Mouse (Mus musculus): Measurements from ENCODE around the gene Ddx24. TPM values are rescaled to one million over a fixed set of nuclear protein-coding genes. Genes with fewer than 3 reads are reported as not detected.

The Ddx24 gene
- polyA plus RNA-seq, 1 experiment from 2014 or later = 90.0 TPM

- Histone ChIP-seq H3K27ac (ENCODE audit: low read length) (no peak overlapping the region), H3K4me3 (ENCODE audit: low read length) (no peak overlapping the region), H3K9ac (ENCODE audit: low read length) (no peak overlapping the region), H3K9me3 (ENCODE audit: control insufficient read depth, low read length) (no peaks in the 10 kb centered on the region), H3K27me3 (ENCODE audit: control insufficient read depth, insufficient read depth, low read depth, low read length) (no peaks in the 10 kb centered on the region), H3K4me2 (ENCODE audit: low read depth, low read length) (no peak overlapping the region), H3K36me3 (ENCODE audit: control insufficient read depth, insufficient read depth, low read length) (no peaks in the 10 kb centered on the region), H3K4me1 (replicated peaks; ENCODE audit: control insufficient read depth, insufficient read depth, low read length) (no peaks in the 10 kb centered on the region)
- 76% methylated on average over 8 of the region's 8 CpGs for WGBS
- no peak for ATAC-seq (ENCODE audit: low read depth)
Observed at GRCm38 (mm10) chr12:103360812-103361211, 64.8 kb downstream of the Ddx24 start.

- H3K4me3 ChIP-seq (ENCODE audit: low read length) = no peak overlapping the region
- ATAC-seq (ENCODE audit: low read depth) = no peak
- H3K27me3 ChIP-seq (ENCODE audit: control insufficient read depth, insufficient read depth, low read depth, low read length) = no peaks in the 10 kb centered on the region
- 40% methylated on average over 4 of the region's 4 CpGs for WGBS
- no peak overlapping the region for H3K4me2 ChIP-seq (ENCODE audit: low read depth, low read length)
- no peak overlapping the region for H3K27ac ChIP-seq (ENCODE audit: low read length)
- no peaks in the 10 kb centered on the region for H3K4me1 ChIP-seq (replicated peaks; ENCODE audit: control insufficient read depth, insufficient read depth, low read length)
- no peak overlapping the region for H3K9ac ChIP-seq (ENCODE audit: low read length)
- no peaks in the 10 kb centered on the region for H3K36me3 ChIP-seq (ENCODE audit: control insufficient read depth, insufficient read depth, low read length)
- no peaks in the 10 kb centered on the region for H3K9me3 ChIP-seq (ENCODE audit: control insufficient read depth, low read length)
Observed at GRCm38 (mm10) chr12:103358951-103359801, 66.5 kb downstream of the Ddx24 start.

GRCm38 (mm10) chr12:103358216-103358615, 67.4 kb downstream of the Ddx24 start:
- no peak for ATAC-seq (ENCODE audit: low read depth)
- H3K4me3 ChIP-seq (ENCODE audit: low read length) = no peak overlapping the region
- H3K4me1 ChIP-seq (replicated peaks; ENCODE audit: control insufficient read depth, insufficient read depth, low read length) = no peaks in the 10 kb centered on the region
- H3K9me3 ChIP-seq (ENCODE audit: control insufficient read depth, low read length) = no peaks in the 10 kb centered on the region
- no peak overlapping the region for H3K27ac ChIP-seq (ENCODE audit: low read length)
- no peaks in the 10 kb centered on the region for H3K36me3 ChIP-seq (ENCODE audit: control insufficient read depth, insufficient read depth, low read length)
- H3K4me2 ChIP-seq (ENCODE audit: low read depth, low read length) = no peak overlapping the region
- 54% methylated on average over 8 of the region's 8 CpGs for WGBS
- H3K27me3 ChIP-seq (ENCODE audit: control insufficient read depth, insufficient read depth, low read depth, low read length) = no peaks in the 10 kb centered on the region
- H3K9ac ChIP-seq (ENCODE audit: low read length) = no peak overlapping the region

Other genes with a start within 250 kb of the Ddx24 start
- 0.23 and 0.25 TPM in 2 replicates for gene Prima1, start 183.7 kb downstream of the Ddx24 start, polyA plus RNA-seq (2015; fragmentation: Nextera tagmentation; extraction: Ambion mirVana)
- 0.43 TPM in 1 of 2 replicates, not detected in the other for gene Fam181a, start 114.9 kb downstream of the Ddx24 start, polyA plus RNA-seq (2015; fragmentation: Nextera tagmentation; extraction: Ambion mirVana)
- 8.3 and 8.4 TPM in 2 replicates for gene Asb2, start 69.8 kb downstream of the Ddx24 start, polyA plus RNA-seq (2015; fragmentation: Nextera tagmentation; extraction: Ambion mirVana)
- 7.2 and 8.2 TPM in 2 replicates for gene Otub2, start 37.1 kb downstream of the Ddx24 start, polyA plus RNA-seq (2015; fragmentation: Nextera tagmentation; extraction: Ambion mirVana)
- gene 9330161L09Rik, start 18.0 kb downstream of the Ddx24 start, polyA plus RNA-seq (2015; fragmentation: Nextera tagmentation; extraction: Ambion mirVana) = 0.30 TPM in 1 of 2 replicates, not detected in the other
- 55.8 and 60.2 TPM in 2 replicates for gene Ifi27, start 8.4 kb upstream of the Ddx24 start, polyA plus RNA-seq (2015; fragmentation: Nextera tagmentation; extraction: Ambion mirVana)
- 6.9 and 11.5 TPM in 2 replicates for gene Ifi27l2a, start 17.9 kb upstream of the Ddx24 start, polyA plus RNA-seq (2015; fragmentation: Nextera tagmentation; extraction: Ambion mirVana)
- not detected in 2 replicates for gene Ifi27l2b, start 31.4 kb upstream of the Ddx24 start, polyA plus RNA-seq (2015; fragmentation: Nextera tagmentation; extraction: Ambion mirVana)
- 2.2 and 3.5 TPM in 2 replicates for gene Ppp4r4, start 106.5 kb upstream of the Ddx24 start, polyA plus RNA-seq (2015; fragmentation: Nextera tagmentation; extraction: Ambion mirVana)
- 0.49 TPM in 1 of 2 replicates, not detected in the other for gene Serpina10, start 205.6 kb upstream of the Ddx24 start, polyA plus RNA-seq (2015; fragmentation: Nextera tagmentation; extraction: Ambion mirVana)
- 1.9 and 17.1 TPM in 2 replicates for gene Serpina6, start 231.4 kb upstream of the Ddx24 start, polyA plus RNA-seq (2015; fragmentation: Nextera tagmentation; extraction: Ambion mirVana)